Mouse (Mus musculus): ENCODE results near the gene Npy.

Npy gene

DNA sequence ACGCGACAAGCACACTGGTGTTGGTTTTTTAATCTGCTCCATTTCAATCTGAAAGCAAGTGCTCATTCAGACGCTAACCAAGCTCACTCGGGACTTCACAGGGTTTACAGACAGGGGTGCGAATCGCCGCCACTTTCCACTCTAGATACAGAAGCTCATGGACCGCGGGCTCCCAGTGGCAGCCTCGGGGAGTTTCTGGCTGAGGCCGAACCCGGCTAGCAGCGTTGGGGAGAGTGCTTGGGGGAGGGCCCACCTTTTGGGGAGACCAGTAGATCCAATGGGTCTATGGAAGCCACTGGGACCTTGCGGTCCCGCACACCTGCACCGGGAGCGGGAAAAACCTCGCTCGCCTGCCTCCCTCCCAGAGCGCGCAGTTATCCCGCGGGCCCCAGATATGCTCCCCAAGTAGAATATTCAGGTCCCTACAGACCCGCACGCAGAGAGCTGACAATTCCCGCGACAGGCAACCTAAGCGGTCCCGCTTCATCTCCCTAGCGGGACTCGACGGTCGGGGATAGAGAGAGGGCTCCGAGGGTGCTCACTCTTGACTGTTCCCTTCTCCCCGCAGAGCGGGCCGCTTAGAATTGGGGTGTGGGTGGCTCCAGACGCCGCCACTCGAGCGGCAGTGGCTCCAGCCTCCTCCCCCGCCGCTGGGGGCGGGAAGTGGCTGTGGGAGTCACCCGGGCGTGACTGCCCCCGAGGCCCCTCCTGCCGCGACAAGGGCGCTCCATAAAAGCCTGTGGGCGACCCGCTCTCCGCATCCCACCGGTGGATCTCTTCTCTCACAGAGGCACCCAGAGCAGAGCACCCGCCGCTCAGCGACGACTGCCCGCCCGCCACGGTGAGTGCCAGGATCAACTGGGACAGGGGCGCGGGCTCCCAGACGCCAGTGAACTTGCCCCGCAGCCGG is at the start of gene Npy:
Npy (plus strand) TSS at position 750 of the 910 bp plus-strand sequence.
- no peak for DNase-seq (ENCODE audit: low spot score)

DNA sequence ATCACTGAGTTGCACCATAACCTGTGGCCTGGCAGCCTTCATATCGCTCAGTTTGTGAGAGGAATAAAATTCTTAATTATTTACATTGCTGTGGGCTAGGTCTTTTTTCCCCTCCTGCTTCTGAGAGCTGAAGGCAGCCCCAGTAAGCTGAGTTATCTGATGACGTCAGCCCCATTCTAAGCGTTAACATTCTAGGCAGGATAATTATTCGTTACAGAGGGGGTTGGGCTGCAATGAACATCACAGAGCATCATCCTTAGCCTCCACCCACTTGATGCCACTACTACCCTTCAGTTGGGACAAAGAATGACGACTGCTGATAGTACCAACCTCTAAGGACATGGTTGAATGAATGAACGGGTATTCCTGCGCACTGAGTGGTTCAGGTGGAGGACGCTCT is 47.5 kb upstream of the Npy start:
- no peak for DNase-seq (ENCODE audit: low spot score)

DNA sequence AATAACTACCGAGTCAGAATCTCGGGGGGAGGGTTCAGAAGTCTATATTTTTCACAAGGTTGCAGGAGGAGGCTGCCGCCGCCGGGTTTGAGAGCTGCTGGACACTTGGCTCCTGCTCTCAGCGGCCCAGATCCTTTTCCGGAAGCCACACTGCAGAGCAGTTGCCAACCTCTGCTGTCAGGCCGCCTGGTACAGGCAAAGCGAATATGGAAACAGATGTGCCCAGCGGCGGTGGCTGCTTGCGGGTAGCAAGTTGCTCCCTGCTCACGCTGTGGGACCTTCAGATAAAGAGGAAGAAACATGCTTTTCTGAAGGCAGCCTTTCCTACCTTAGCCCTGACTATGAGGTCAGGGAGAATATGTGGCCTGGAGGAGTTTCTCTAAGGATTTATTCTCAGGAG is 44.4 kb upstream of the Npy start:
- DNase-seq (ENCODE audit: low spot score), result no peak

- no peak for DNase-seq (ENCODE audit: low spot score)
Observed at GRCm38 (mm10) chr6:49778729-49779128, 43.8 kb upstream of the Npy start.

- DNase-seq (ENCODE audit: low spot score), result no peak
Observed at GRCm38 (mm10) chr6:49779606-49780005, 42.9 kb upstream of the Npy start.

GRCm38 (mm10) chr6:49780846-49781400 is 41.6 kb upstream of the Npy start:
- no peak for DNase-seq (ENCODE audit: low spot score)

DNA sequence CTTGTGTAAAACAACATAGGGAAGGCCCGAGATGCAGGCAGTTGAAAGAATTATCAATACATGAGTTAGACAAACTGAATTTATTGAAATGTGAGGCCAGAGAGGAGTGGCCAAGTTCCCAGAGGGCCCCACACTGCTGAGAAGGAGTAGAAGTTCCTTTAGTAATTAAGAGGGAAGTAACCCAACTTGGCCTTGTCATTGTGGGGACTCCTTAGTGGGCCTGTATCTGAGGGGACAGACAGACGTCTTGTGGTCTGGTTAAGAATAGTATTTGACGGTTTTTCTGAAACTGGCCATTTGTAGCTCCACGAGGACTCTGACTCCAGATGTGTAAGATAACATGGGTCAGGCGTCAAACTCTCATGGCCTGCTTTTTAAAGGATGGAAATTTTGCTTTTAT is 40.7 kb upstream of the Npy start:
- no peak for DNase-seq (ENCODE audit: low spot score)

GRCm38 (mm10) chr6:49782679-49783078 is 39.8 kb upstream of the Npy start:
- DNase-seq (ENCODE audit: low spot score), result peak; percentile 52

DNA sequence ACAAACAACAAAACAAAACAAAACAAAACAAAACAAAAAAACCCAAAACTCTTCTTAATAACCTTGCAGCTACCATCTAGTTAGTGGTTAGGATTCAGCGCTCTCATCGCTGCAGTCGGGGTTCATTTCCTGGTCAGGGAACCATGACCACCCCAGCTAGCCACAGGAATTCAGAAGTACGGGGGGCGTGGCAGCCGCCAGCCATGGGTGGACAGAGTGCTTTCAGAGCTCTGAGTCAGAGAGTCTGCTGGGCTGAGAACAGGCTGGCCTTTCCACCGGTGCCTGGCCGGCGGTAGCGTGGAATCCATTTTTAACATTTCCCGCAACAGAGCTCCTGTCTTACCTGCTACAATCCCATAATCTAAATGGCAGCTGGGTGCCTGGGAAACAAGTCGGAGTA is 30.0 kb upstream of the Npy start:
- no peak for DNase-seq (ENCODE audit: low spot score)

GRCm38 (mm10) chr6:49804105-49804504 is 18.4 kb upstream of the Npy start:
- no peak for DNase-seq (ENCODE audit: low spot score)

DNA sequence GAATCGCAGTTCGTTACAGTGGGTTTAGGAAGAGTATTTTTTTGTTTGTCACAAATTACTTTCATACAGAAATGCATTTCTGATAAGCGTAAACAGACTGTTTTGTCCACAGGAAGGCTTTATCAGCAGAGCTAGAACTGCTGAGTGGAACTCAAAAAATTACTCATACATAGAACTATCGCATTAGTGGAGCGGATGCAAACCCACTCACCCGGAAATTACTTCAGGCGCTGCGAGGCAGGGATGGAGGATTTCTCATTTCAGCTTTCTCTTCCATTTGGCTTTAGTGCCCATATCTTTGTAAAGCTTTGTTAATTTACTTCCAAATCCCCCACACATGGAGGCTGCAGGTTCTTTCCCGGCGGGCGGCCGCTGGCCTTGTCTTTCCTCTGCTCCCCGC is 14.4 kb upstream of the Npy start:
- no peak for DNase-seq (ENCODE audit: low spot score)

DNA sequence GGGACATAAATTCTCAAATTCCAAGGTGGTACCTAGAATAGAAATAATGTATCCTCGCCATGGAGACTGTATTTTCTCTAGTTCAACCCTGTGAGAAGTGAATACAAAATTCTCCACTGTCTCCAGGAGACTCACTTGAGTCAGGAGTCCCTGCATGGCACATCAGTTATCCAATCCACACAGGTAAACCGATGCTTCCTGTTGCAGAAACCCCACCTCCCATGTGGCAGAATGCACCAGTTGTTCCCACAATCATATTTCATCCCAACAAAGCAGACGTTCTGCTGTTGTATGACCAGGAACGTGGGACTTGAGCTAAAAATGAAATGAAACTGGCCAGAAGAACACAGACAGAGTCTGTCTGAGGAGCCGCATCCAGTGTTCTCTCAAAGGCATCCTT is 5.3 kb upstream of the Npy start:
- DNase-seq (ENCODE audit: low spot score), result no peak

GRCm38 (mm10) chr6:49817625-49818024 is 4.9 kb upstream of the Npy start:
- DNase-seq (ENCODE audit: low spot score), result no peak

- no peak for DNase-seq (ENCODE audit: low spot score)
Observed at GRCm38 (mm10) chr6:49822871-49823230, 341 bp downstream of the Npy start.

GRCm38 (mm10) chr6:49823371-49823770 is 861 bp downstream of the Npy start:
- DNase-seq (ENCODE audit: low spot score), result no peak

- no peak for DNase-seq (ENCODE audit: low spot score)
Observed at GRCm38 (mm10) chr6:49823821-49824220, 1.3 kb downstream of the Npy start.

GRCm38 (mm10) chr6:49831579-49831978 is 9.1 kb downstream of the Npy start:
- no peak for DNase-seq (ENCODE audit: low spot score)

- no peak for DNase-seq (ENCODE audit: low spot score)
Observed at GRCm38 (mm10) chr6:49856830-49857229, 34.3 kb downstream of the Npy start.

GRCm38 (mm10) chr6:49867571-49867970 is 45.1 kb downstream of the Npy start:
- DNase-seq (ENCODE audit: low spot score), result no peak

DNA sequence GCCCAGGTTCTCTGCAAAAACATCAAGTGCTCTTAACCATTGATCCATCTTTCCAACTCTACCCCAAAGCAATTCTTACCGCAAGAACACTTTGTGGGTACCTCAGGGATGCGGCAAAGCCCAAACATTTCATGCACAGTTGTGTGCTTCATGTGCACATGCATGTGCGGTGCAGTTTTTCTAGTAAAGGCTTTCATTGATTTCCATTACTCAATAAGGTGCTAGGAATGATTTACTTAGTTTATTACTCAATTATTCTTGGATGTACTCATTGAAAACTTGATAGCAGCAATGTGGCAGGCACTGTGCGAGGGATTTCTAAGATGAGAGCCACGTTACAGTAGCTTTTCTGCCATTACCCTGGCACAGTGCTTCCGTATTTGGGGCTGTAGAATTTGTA is 48.6 kb downstream of the Npy start:
- DNase-seq (ENCODE audit: low spot score), result no peak

DNA sequence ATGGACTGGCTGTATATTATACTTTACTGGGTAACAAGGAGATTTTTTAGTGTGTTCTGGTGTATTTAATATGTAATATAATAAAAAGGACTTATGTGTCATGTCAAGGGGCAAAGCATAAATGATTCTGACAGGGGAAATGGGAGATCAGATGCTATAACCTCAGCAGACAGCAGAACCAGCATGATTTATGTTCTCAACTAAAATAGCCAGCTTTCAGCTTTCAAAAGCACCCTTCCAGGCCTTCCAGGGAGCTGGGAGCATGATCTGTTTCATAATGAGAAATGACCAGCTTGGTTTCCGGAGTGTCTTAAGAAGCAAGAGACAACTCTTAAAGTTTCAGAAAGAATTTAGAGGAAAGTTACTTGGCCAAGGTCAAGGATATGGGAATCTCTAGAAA is 51.0 kb downstream of the Npy start:
- DNase-seq (ENCODE audit: low spot score), result no peak

DNA sequence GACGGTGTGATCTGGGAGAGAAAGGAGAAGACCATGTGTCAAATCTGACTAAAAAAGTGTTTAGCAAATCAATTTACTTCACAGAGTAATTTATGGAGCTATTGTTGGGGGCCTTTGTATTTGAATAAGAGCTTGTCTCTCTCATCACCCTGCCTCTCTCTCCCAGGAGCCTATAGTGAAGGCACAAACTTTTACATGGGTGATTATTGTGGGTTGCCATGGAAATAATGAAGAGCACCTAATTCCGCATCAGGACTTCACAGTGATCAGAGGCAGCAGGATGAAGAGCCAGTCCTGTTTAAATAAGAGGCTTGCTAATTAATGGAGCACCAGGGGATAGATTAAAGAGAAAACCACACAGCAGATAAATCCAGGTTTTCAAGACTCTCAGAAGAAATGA is 52.6 kb downstream of the Npy start:
- DNase-seq (ENCODE audit: low spot score), result no peak

GRCm38 (mm10) chr6:49875791-49876190 is 53.3 kb downstream of the Npy start:
- no peak for DNase-seq (ENCODE audit: low spot score)
